Mouse (Mus musculus): ENCODE data around the gene Rasa3. TPM values are rescaled to one million over a fixed set of nuclear protein-coding genes. Genes with fewer than 3 reads are reported as not detected.
A peak's percentile ranks its signal among the peaks of the same experiment; 100 is the strongest.

Rasa3 gene
- polyA plus RNA-seq, 1 experiment from 2014 or later, result 27.4 TPM

GRCm38 (mm10) chr8:13699323-13699949 lies 22.0 kb upstream of the Rasa3 start:
- Histone ChIP-seq H3K36me3 (ENCODE audit: control insufficient read depth, insufficient read depth) (no peaks in the 10 kb centered on the region), H3K9me3 (replicated peaks; ENCODE audit: control insufficient read depth, low read length) (no peaks in the 10 kb centered on the region), H3K9ac (ENCODE audit: low read length) (no peak overlapping the region), H3K27ac (ENCODE audit: low read length) (peak overlapping the region; percentile 61), H3K27me3 (ENCODE audit: control insufficient read depth, insufficient read depth, low read length) (no peaks in the 10 kb centered on the region), H3K4me1 (ENCODE audit: control insufficient read depth, insufficient read depth, low read length) (peaks cover 27% of the 10 kb centered on the region), H3K4me2 (ENCODE audit: low read depth, low read length) (no peak overlapping the region), H3K4me3 (ENCODE audit: low read length) (no peak overlapping the region)
- peak; percentile 84 for ATAC-seq (replicated peaks; ENCODE audit: extremely low read depth, insufficient read depth, low FRiP score)
- WGBS, result 45% methylated on average over 5 of the region's 5 CpGs

GRCm38 (mm10) chr8:13698281-13698680 lies 20.9 kb upstream of the Rasa3 start:
- no peak overlapping the region for H3K4me3 ChIP-seq (ENCODE audit: low read length)
- no peak overlapping the region for H3K4me2 ChIP-seq (ENCODE audit: low read depth, low read length)
- peaks cover 20% of the 10 kb centered on the region for H3K4me1 ChIP-seq (ENCODE audit: control insufficient read depth, insufficient read depth, low read length)
- no peaks in the 10 kb centered on the region for H3K36me3 ChIP-seq (ENCODE audit: control insufficient read depth, insufficient read depth)
- H3K27me3 ChIP-seq (ENCODE audit: control insufficient read depth, insufficient read depth, low read length), result no peaks in the 10 kb centered on the region
- no peaks in the 10 kb centered on the region for H3K9me3 ChIP-seq (replicated peaks; ENCODE audit: control insufficient read depth, low read length)
- H3K9ac ChIP-seq (ENCODE audit: low read length), result no peak overlapping the region
- 72% methylated on average over 3 of the region's 3 CpGs for WGBS
- no peak for ATAC-seq (replicated peaks; ENCODE audit: extremely low read depth, insufficient read depth, low FRiP score)
- no peak overlapping the region for H3K27ac ChIP-seq (ENCODE audit: low read length)

DNA sequence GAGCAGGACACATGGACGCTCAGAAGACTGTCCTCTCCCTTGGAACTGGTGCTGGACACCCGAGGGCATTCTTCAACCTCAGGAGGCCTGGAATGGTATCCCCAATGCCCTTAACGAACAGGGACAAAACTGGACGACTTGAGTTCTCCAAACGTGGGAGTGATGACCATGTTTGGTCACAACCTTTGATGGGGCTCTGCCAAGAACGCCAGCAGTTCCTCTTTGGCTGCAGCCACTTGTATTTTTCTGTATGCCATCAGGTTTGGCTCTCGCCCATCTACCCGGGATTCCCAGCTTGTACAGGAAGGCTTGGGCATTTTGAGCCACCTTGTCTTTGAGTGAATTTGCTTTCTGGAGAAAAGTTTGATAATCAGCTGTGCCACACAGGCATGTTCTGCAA lies 20.3 kb upstream of the Rasa3 start:
- Histone ChIP-seq H3K27ac (ENCODE audit: low read length) (no peak overlapping the region), H3K27me3 (ENCODE audit: control insufficient read depth, insufficient read depth, low read length) (no peaks in the 10 kb centered on the region), H3K4me1 (ENCODE audit: control insufficient read depth, insufficient read depth, low read length) (peaks cover 20% of the 10 kb centered on the region), H3K4me3 (ENCODE audit: low read length) (no peak overlapping the region), H3K36me3 (ENCODE audit: control insufficient read depth, insufficient read depth) (no peaks in the 10 kb centered on the region), H3K9me3 (replicated peaks; ENCODE audit: control insufficient read depth, low read length) (no peaks in the 10 kb centered on the region), H3K4me2 (ENCODE audit: low read depth, low read length) (no peak overlapping the region), H3K9ac (ENCODE audit: low read length) (no peak overlapping the region)
- no peak for ATAC-seq (replicated peaks; ENCODE audit: extremely low read depth, insufficient read depth, low FRiP score)
- 57% methylated on average over 8 of the region's 8 CpGs for WGBS

GRCm38 (mm10) chr8:13697196-13697595 lies 19.8 kb upstream of the Rasa3 start:
- WGBS, result 70% methylated on average over 8 of the region's 8 CpGs
- no peak overlapping the region for H3K27ac ChIP-seq (ENCODE audit: low read length)
- no peak overlapping the region for H3K4me3 ChIP-seq (ENCODE audit: low read length)

DNA sequence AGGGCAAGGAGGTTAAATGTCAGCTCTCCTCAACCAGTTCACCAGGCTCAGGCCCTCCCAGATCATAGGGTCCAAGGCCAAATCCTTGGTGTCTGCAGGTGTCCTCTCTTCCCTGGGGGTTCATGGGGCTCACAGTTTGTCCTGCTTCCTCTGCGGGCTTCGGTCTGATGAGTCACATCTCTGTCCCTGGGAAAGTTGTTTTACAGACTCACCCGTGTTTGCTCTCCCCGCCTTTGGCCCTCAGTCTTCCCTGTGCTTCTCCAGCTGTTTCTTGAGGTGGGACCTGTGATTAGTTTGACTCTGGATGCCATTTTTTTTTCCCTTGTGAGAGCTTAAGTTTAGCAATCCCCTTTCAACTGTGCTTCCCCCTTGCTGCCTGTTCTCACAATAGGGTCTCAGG lies 18.8 kb upstream of the Rasa3 start:
- H3K36me3 ChIP-seq (ENCODE audit: control insufficient read depth, insufficient read depth), result no peaks in the 10 kb centered on the region
- H3K4me2 ChIP-seq (ENCODE audit: low read depth, low read length), result no peak overlapping the region
- H3K9me3 ChIP-seq (replicated peaks; ENCODE audit: control insufficient read depth, low read length), result no peaks in the 10 kb centered on the region
- no peak overlapping the region for H3K9ac ChIP-seq (ENCODE audit: low read length)
- H3K27ac ChIP-seq (ENCODE audit: low read length), result no peak overlapping the region
- H3K4me1 ChIP-seq (ENCODE audit: control insufficient read depth, insufficient read depth, low read length), result peaks cover 20% of the 10 kb centered on the region
- H3K27me3 ChIP-seq (ENCODE audit: control insufficient read depth, insufficient read depth, low read length), result no peaks in the 10 kb centered on the region
- H3K4me3 ChIP-seq (ENCODE audit: low read length), result no peak overlapping the region
- ATAC-seq (replicated peaks; ENCODE audit: extremely low read depth, insufficient read depth, low FRiP score), result no peak
- 81% methylated on average over 4 of the region's 4 CpGs for WGBS

More at GRCm38 (mm10) chr8:13697196-13697595, 19.8 kb upstream of the Rasa3 start:
- no peaks in the 10 kb centered on the region for H3K9me3 ChIP-seq (replicated peaks; ENCODE audit: control insufficient read depth, low read length)
- no peaks in the 10 kb centered on the region for H3K27me3 ChIP-seq (ENCODE audit: control insufficient read depth, insufficient read depth, low read length)
- no peak overlapping the region for H3K9ac ChIP-seq (ENCODE audit: low read length)
- no peak overlapping the region for H3K4me2 ChIP-seq (ENCODE audit: low read depth, low read length)
- no peak for ATAC-seq (replicated peaks; ENCODE audit: extremely low read depth, insufficient read depth, low FRiP score)
- H3K4me1 ChIP-seq (ENCODE audit: control insufficient read depth, insufficient read depth, low read length), result peaks cover 20% of the 10 kb centered on the region
- H3K36me3 ChIP-seq (ENCODE audit: control insufficient read depth, insufficient read depth), result no peaks in the 10 kb centered on the region

DNA sequence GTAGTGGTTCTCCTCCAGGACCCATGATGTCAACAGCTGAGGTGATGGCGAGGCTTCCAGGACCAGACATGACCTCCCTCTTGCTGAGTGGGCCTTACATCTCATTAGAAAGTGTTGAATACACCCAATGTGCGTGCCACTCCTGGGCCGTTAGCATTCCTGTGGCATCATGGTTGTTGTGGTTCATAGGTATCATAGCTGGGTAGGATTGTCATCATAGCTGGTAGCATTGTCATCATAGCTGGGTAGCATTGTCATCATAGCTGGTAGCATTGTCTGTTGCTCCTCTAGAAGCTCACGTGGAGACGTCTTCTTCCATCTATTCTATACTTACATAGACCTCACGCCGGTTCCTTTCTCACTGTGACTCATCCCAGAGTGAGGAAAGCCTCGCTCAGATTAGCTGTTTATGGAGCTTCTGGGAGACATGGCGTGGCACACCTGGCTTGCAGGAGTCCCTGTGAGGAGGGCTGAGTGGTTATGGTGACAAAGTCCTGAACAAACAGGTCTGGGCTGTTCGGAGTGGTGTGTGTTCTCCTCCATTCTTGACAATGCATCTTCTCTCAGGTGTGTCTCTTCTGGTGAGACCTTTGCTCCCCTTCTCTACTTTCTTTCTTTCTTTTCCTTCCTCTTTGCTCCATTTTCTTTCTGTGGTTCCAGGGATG lies 17.9 kb upstream of the Rasa3 start:
- Histone ChIP-seq H3K27ac (ENCODE audit: low read length) (no peak overlapping the region), H3K9me3 (replicated peaks; ENCODE audit: control insufficient read depth, low read length) (no peaks in the 10 kb centered on the region), H3K4me3 (ENCODE audit: low read length) (no peak overlapping the region), H3K9ac (ENCODE audit: low read length) (no peak overlapping the region), H3K27me3 (ENCODE audit: control insufficient read depth, insufficient read depth, low read length) (no peaks in the 10 kb centered on the region), H3K4me2 (ENCODE audit: low read depth, low read length) (no peak overlapping the region), H3K4me1 (ENCODE audit: control insufficient read depth, insufficient read depth, low read length) (peaks cover 18% of the 10 kb centered on the region), H3K36me3 (ENCODE audit: control insufficient read depth, insufficient read depth) (no peaks in the 10 kb centered on the region)
- no peak for ATAC-seq (replicated peaks; ENCODE audit: extremely low read depth, insufficient read depth, low FRiP score)
- WGBS, result 84% methylated on average over 10 of the region's 10 CpGs

- no peak for ATAC-seq (replicated peaks; ENCODE audit: extremely low read depth, insufficient read depth, low FRiP score)
- no peaks in the 10 kb centered on the region for H3K9me3 ChIP-seq (replicated peaks; ENCODE audit: control insufficient read depth, low read length)
- no peak overlapping the region for H3K27ac ChIP-seq (ENCODE audit: low read length)
- H3K4me2 ChIP-seq (ENCODE audit: low read depth, low read length), result no peak overlapping the region
- no peak overlapping the region for H3K9ac ChIP-seq (ENCODE audit: low read length)
- no peaks in the 10 kb centered on the region for H3K27me3 ChIP-seq (ENCODE audit: control insufficient read depth, insufficient read depth, low read length)
- H3K36me3 ChIP-seq (ENCODE audit: control insufficient read depth, insufficient read depth), result no peaks in the 10 kb centered on the region
- no peak overlapping the region for H3K4me3 ChIP-seq (ENCODE audit: low read length)
- 58% methylated on average over 12 of the region's 12 CpGs for WGBS
- H3K4me1 ChIP-seq (ENCODE audit: control insufficient read depth, insufficient read depth, low read length), result peaks cover 13% of the 10 kb centered on the region
Measured at GRCm38 (mm10) chr8:13694735-13695134, 17.3 kb upstream of the Rasa3 start.

- 70% methylated on average over 10 of the region's 10 CpGs for WGBS
- no peak for ATAC-seq (replicated peaks; ENCODE audit: extremely low read depth, insufficient read depth, low FRiP score)
- H3K9ac ChIP-seq (ENCODE audit: low read length), result no peak overlapping the region
- peaks cover 10% of the 10 kb centered on the region for H3K4me1 ChIP-seq (ENCODE audit: control insufficient read depth, insufficient read depth, low read length)
- H3K36me3 ChIP-seq (ENCODE audit: control insufficient read depth, insufficient read depth), result no peaks in the 10 kb centered on the region
- no peaks in the 10 kb centered on the region for H3K27me3 ChIP-seq (ENCODE audit: control insufficient read depth, insufficient read depth, low read length)
- no peak overlapping the region for H3K4me3 ChIP-seq (ENCODE audit: low read length)
- no peak overlapping the region for H3K27ac ChIP-seq (ENCODE audit: low read length)
- H3K9me3 ChIP-seq (replicated peaks; ENCODE audit: control insufficient read depth, low read length), result no peaks in the 10 kb centered on the region
- no peak overlapping the region for H3K4me2 ChIP-seq (ENCODE audit: low read depth, low read length)
Measured at GRCm38 (mm10) chr8:13692302-13693066, 15.1 kb upstream of the Rasa3 start.

- no peaks in the 10 kb centered on the region for H3K36me3 ChIP-seq (ENCODE audit: control insufficient read depth, insufficient read depth)
- H3K4me1 ChIP-seq (ENCODE audit: control insufficient read depth, insufficient read depth, low read length), result peaks cover 8% of the 10 kb centered on the region; the same call in 1 of the 2 replicates
- H3K4me2 ChIP-seq (ENCODE audit: low read depth, low read length), result no peak overlapping the region
- H3K27me3 ChIP-seq (ENCODE audit: control insufficient read depth, insufficient read depth, low read length), result no peaks in the 10 kb centered on the region
- H3K9me3 ChIP-seq (replicated peaks; ENCODE audit: control insufficient read depth, low read length), result no peaks in the 10 kb centered on the region
- 75% methylated on average over 5 of the region's 5 CpGs for WGBS
- no peak for ATAC-seq (replicated peaks; ENCODE audit: extremely low read depth, insufficient read depth, low FRiP score)
- no peak overlapping the region for H3K4me3 ChIP-seq (ENCODE audit: low read length)
- no peak overlapping the region for H3K27ac ChIP-seq (ENCODE audit: low read length)
- H3K9ac ChIP-seq (ENCODE audit: low read length), result no peak overlapping the region
Measured at GRCm38 (mm10) chr8:13689331-13689730, 11.9 kb upstream of the Rasa3 start.
